Comparison of ENCODE assay signal across 8 mouse cellular contexts in the genomic region with DNA sequence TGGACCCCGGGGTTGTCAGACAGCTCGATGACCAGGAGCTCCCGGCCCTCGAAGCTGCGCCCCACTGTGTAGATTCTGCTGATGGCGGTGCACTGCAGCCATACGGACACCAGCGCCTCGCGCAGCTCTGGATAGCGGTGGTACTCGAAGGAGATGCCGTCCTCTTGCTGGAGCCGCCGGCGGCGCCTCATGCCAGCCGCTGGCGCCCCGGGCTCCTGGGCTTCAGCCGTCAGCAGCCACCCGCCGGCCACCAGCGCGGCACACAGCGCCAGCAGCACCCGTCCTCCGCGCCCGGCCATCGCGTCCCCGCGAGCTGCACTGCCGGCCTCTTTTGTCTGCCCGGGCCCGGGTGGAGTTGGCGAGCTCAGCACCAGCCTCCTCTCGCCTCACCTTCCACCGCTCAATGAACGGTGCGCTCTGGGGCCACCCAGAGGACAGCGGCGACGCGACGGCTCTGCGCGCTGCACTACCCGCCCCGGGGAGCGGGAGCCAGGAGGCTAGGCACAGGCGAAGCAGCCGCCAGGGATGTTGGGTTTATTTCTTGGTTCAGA. TPM values are rescaled to one million over a fixed set of nuclear protein-coding genes. Genes with fewer than 3 reads are reported as not detected.
DNase-seq lines count a peak whose midpoint lies in the region; ATAC-seq and TF ChIP-seq lines count a peak whose summit lies in the region.

Cpe (minus strand) TSS at position 404 of the 551 bp plus-strand sequence.

- peak within 1 kb of the TSS; percentile 98 for H3K9ac ChIP-seq in forebrain, embryonic 14.5 days (ENCODE audit: low read length)
- peak within 1 kb of the TSS; percentile 77 for H3K9ac ChIP-seq in heart, embryonic 16.5 days (ENCODE audit: low read length)
- no peak within 1 kb of the TSS for H3K9ac ChIP-seq in liver, adult 2 months (ENCODE audit: low read depth, low read length)

- peak within 1 kb of the TSS; percentile 99 for H3K27ac ChIP-seq in forebrain, embryonic 14.5 days (ENCODE audit: low read depth, low read length)
- peak within 1 kb of the TSS; percentile 83 for H3K27ac ChIP-seq in heart, embryonic 16.5 days (ENCODE audit: low read length)
- no peak within 1 kb of the TSS for H3K27ac ChIP-seq in liver, adult 2 months (replicated peaks; ENCODE audit: insufficient read depth, low read depth, low read length)

- H3K79me2 ChIP-seq in liver, adult 2 months (ENCODE audit: control insufficient read depth, insufficient read depth, low read length) = no peaks in the 10 kb centered on the region
- H3K79me2 ChIP-seq in myocyte (ENCODE audit: control insufficient read depth, insufficient read depth) = peaks cover 6% of the 10 kb centered on the region

- no peaks in the 10 kb centered on the region for H3K36me3 ChIP-seq in forebrain, embryonic 14.5 days (ENCODE audit: control insufficient read depth, insufficient read depth, low read length)
- H3K36me3 ChIP-seq in heart, embryonic 16.5 days (ENCODE audit: control insufficient read depth, insufficient read depth) = no peaks in the 10 kb centered on the region
- H3K36me3 ChIP-seq in liver, adult 2 months (ENCODE audit: control insufficient read depth, insufficient read depth, low read length) = no peaks in the 10 kb centered on the region
- no peaks in the 10 kb centered on the region for H3K36me3 ChIP-seq in myocyte (ENCODE audit: control insufficient read depth, insufficient read depth)

- peak within 1 kb of the TSS; percentile 2 for H3ac ChIP-seq in myocyte (ENCODE audit: control insufficient read depth, insufficient read length)

- peak; percentile 94 for DNase-seq in forebrain, embryonic 14.5 days (ENCODE audit: low spot score)
- DNase-seq in kidney, postnatal 14 days = peak; percentile 80
- DNase-seq in liver, adult 2 months (ENCODE audit: extremely low read depth, low read depth, low spot score) = peak; percentile 37
- DNase-seq in telencephalon, adult 2 months (ENCODE audit: low read depth, low spot score) = peak; percentile 70

- peak within 1 kb of the TSS; percentile 62 for H3K4me2 ChIP-seq in forebrain, embryonic 14.5 days (ENCODE audit: low read length)
- peak within 1 kb of the TSS; percentile 85 for H3K4me2 ChIP-seq in heart, embryonic 16.5 days (ENCODE audit: low read depth, low read length)
- peak within 1 kb of the TSS; percentile 94 for H3K4me2 ChIP-seq in myocyte (ENCODE audit: low read depth)

- H3K9me3 ChIP-seq in forebrain, embryonic 14.5 days (replicated peaks; ENCODE audit: control insufficient read depth, low read length) = no peaks in the 10 kb centered on the region
- no peaks in the 10 kb centered on the region for H3K9me3 ChIP-seq in heart, embryonic 16.5 days (replicated peaks; ENCODE audit: control insufficient read depth, low read length)

- H3K27me3 ChIP-seq in forebrain, embryonic 14.5 days (replicated peaks; ENCODE audit: control insufficient read depth, insufficient read depth, low read length) = no peaks in the 10 kb centered on the region
- no peaks in the 10 kb centered on the region for H3K27me3 ChIP-seq in heart, embryonic 16.5 days (ENCODE audit: control insufficient read depth, insufficient read depth, low read length)
- peaks cover 3% of the 10 kb centered on the region; the same call in 1 of the 2 replicates for H3K27me3 ChIP-seq in liver, adult 2 months (ENCODE audit: control insufficient read depth, insufficient read depth, low read length)
- H3K27me3 ChIP-seq in myocyte (ENCODE audit: control insufficient read depth, insufficient read depth, insufficient read length) = no peaks in the 10 kb centered on the region

- ATAC-seq in CD4-positive, CD25-positive, alpha-beta regulatory T cell, adult 4 months = peak; percentile 90
- peak; percentile 95 for ATAC-seq in cerebellum, adult (ENCODE audit: insufficient number of reproducible peaks, low FRiP score, low TSS enrichment)
- ATAC-seq in forebrain, embryonic 14.5 days = peak; percentile 99
- peak; percentile 97 for ATAC-seq in heart, embryonic 16.5 days (replicated peaks; ENCODE audit: extremely low read depth, insufficient read depth, low FRiP score)

- H3K4me1 ChIP-seq in forebrain, embryonic 14.5 days (ENCODE audit: control insufficient read depth, insufficient read depth, low read length) = peaks cover 19% of the 10 kb centered on the region
- H3K4me1 ChIP-seq in heart, embryonic 16.5 days (ENCODE audit: control insufficient read depth, insufficient read depth, low read length) = peaks cover 16% of the 10 kb centered on the region
- H3K4me1 ChIP-seq in liver, adult 2 months (ENCODE audit: control insufficient read depth, insufficient read depth, low read length) = peaks cover 2% of the 10 kb centered on the region; the same call in 1 of the 2 replicates

- peak; percentile 67 for TF ChIP-seq CTCF in liver, adult 2 months (IDR thresholded peaks at IDR 0.05; ENCODE audit: low read depth, low read length)

- H3K4me3 ChIP-seq in forebrain, embryonic 14.5 days (ENCODE audit: low read depth, low read length) = peak within 1 kb of the TSS; percentile 77
- H3K4me3 ChIP-seq in heart, embryonic 16.5 days (ENCODE audit: low read length) = peak within 1 kb of the TSS; percentile 72
- H3K4me3 ChIP-seq in liver, adult 2 months (ENCODE audit: insufficient read depth, low read depth, low read length) = peak within 1 kb of the TSS; percentile 12; the same call in 1 of the 2 replicates
- H3K4me3 ChIP-seq in myocyte = peak within 1 kb of the TSS; percentile 39

- under 1% methylated on average over 54 of the region's 54 CpGs for WGBS in forebrain, embryonic 14.5 days
- whole genome bisulfite sequencing in heart, embryonic 16.5 days = under 1% methylated on average over 54 of the region's 54 CpGs
- WGBS in liver, adult 2 months = 1% methylated on average over 54 of the region's 54 CpGs

- TF ChIP-seq POLR2A in liver, adult 2 months (IDR thresholded peaks at IDR 0.05; ENCODE audit: extremely low read depth, insufficient read depth, low read length) = no peak
- peak; percentile 73 for TF ChIP-seq POLR2A in myocyte (IDR thresholded peaks at IDR 0.05; ENCODE audit: insufficient read length, low read depth)

TF ChIP-seq in myocyte, 11 proteins besides CTCF, POLR2A, EP300 and RAD21:
- TF ChIP-seq REST (IDR thresholded peaks at IDR 0.05; ENCODE audit: insufficient read depth, insufficient read length) (no peak), POLR2AphosphoS2 (IDR thresholded peaks at IDR 0.05; ENCODE audit: insufficient read length, low read depth) (peak; percentile 52)

RNA-seq across cellular contexts. Expression of gene Cpe, which starts in this region (rescaled TPM):
- 1 to 10 TPM; 1.3 to 2.3 TPM for polyA plus RNA-seq in CD4-positive, CD25-positive, alpha-beta regulatory T cell, adult 4 months (2017; shearing (Covaris generic))
- 438 and 505 TPM in 2 replicates for polyA plus RNA-seq in forebrain, embryonic 14.5 days (2014; fragmentation: Nextera tagmentation; extraction: Ambion mirVana)
- 254 and 274 TPM in 2 replicates for polyA plus RNA-seq in heart, embryonic 16.5 days (2015; fragmentation: Nextera tagmentation; extraction: Ambion mirVana)
- 1.0 and 1.7 TPM in 2 replicates for total RNA-seq in liver, adult 2 months (2014; rRNA removed)
- polyA plus RNA-seq in liver, adult 2 months (2012; rRNA removed) = 0.25 and 0.28 TPM in 2 replicates
- 44.3 TPM for polyA plus RNA-seq in myocyte (2012; fragmentation: generic; extraction: Trizol)

Comparison
In these comparisons a context has a peak if more than half of its experiments do, and no peak if none do; other contexts are left out.
1. RNA of gene Cpe (polyA plus RNA-seq): 438 to 505 TPM in forebrain, embryonic 14.5 days, 254 to 274 TPM in heart, embryonic 16.5 days and 44.3 TPM in myocyte (single experiment); 1.3 to 2.3 TPM in CD4-positive, CD25-positive, alpha-beta regulatory T cell, adult 4 months and 0.25 to 0.28 TPM in liver, adult 2 months; every median in the first group is over 10 times any median in the second.
2. DNase-seq: peak in every context shown above with its lines; median percentile 94 in forebrain, embryonic 14.5 days; 80 in kidney, postnatal 14 days; 70 in telencephalon, adult 2 months; 37 in liver, adult 2 months.
3. H3K4me3 ChIP-seq: peak in every context shown above with its lines; median percentile 77 in forebrain, embryonic 14.5 days; 72 in heart, embryonic 16.5 days; 39 in myocyte; 12 in liver, adult 2 months.
4. Peak in every context shown above with its lines, with median percentiles within 50 percentile points of each other: ATAC-seq and H3K4me2 ChIP-seq.